Mouse (Mus musculus) adrenal gland, adult 8-10 months (tissue): Measurements from ENCODE around the gene Slc22a4. TPM values are rescaled to one million over a fixed set of nuclear protein-coding genes. Genes with fewer than 3 reads are reported as not detected.
"Not testable (repeated sequence)": the region's sequence is repeated elsewhere in the genome, so short reads cannot be mapped to it uniquely, and the experiment has no call there.

Experiments used
- DNase-seq: peaks from one replicate; pipeline ENCODE4 v3.0.0; 2022
- total RNA-seq, 4 experiments: library from RNA; stranded (reverse); gene quantifications; 2 replicates each; pipeline ENCODE4 v1.2.4; 2022

Slc22a4 gene
- total RNA-seq, 4 experiments from 2014 or later = 6.1 to 8.6 (median 7.7) TPM

DNA sequence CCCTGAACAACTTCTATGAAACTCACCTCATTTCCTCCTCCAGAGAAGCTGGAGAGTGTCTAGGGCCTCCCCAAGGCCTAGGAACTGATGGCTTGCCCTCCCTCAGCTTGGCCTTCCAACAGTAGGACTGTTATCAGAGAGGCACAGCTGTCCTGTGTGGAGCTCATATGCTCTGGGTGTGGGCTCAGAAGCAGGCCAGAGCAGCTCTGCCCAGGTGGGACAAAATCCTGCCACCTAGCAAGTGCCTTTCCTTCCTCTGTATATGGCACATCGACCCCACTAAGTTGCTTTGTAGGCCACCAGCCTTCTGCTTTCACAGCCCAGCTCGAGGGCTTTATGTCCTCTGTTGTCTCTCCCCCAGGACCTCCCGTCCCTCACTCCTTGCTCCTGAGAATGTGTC lies 23.2 kb downstream of the Slc22a4 start:
- DNase-seq = no peak

DNA sequence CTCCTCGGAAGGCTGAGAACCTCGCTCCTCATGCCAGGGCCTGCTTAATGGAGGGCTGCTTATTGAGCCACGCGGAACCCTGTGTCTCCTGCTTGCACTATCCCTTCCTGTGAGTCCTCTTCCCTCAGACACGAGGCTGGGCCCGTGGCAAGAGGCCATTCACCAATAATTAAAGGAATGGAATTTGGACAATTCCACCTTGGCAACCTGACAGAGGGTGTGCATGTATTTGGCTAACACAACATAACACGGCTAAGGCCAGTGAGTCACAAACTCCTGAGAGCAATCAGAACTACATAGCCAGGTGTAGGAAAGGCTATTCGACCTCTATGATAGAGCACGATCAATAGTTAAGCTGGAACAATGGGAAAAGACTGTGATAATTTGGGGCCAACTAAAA lies 23.7 kb downstream of the Slc22a4 start:
- DNase-seq = no peak

DNA sequence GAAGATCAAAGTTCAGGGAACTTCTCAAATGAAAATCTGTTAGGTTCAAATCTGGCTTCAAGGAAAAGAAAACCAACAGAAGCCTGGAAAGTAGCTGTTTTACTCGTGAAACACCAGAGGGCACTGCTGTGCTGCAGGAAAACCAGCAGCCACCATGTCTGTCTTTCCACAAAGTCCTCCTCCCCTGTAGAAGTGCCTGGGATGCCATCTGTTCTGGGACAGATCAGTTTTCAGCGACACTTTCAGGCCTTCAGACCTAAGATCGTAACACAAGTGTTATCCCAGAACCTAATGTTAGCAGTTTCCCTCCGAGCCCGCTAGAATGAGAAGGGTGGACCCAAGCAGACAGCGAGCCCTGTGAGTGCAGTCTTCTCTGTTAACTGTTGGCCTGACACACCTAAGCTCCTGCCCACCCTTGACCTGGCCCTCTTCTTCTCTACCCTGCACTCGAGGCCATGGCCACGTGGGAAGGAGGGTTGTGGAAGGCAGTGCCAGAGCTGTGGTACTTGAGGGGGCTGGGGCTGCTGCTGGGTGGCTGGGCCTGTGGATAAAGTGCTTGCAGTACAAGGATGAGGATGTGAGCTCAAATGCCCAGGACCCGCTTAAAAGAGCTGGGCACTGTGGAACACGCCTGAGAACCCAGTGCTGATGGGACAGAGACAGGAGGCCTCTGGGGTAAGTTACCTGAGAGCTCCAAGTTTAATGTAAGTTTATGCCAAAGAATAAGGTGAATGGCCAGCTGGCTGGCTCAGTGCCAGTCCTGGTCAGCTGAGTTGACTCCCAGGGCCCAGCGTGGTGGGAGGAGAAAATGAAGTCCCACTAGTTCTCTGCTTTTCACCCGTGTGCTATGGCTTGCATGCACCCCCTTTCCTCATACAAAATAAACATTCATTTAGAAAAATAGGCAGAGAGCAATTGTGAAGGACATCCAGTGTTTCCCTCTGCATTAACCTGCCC lies 24.9 kb downstream of the Slc22a4 start:
- peak; percentile 26 for DNase-seq

DNA sequence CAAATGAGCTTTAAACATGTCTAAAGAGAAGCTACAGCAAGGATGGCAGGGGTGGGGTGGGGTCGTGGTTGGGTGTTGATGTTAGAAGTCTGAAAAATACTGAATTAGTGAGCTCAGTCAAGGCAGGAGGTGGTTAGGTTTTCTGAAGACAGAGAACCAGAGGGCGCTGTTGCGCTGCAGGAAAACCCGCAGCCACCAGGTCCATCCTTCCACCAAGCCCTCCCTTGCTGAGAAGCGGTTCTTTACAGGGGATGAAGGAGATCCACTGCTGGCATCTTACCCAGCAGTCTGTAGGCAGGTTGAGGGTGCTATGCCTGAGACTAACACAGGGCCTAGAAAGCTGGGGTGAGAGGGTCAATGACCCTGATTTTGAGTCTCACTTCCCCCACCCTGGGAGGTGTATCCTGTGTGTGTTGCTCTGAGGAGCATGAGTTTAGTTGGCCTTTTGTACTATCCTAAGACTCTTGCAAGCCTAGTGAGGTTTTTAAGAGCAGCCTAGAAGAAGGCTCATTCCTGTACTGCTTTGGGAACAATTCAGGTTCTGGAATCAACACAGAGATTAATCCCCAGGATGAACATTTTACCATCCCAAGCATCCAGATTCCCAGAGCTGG lies 25.6 kb downstream of the Slc22a4 start:
- DNase-seq = no peak

DNA sequence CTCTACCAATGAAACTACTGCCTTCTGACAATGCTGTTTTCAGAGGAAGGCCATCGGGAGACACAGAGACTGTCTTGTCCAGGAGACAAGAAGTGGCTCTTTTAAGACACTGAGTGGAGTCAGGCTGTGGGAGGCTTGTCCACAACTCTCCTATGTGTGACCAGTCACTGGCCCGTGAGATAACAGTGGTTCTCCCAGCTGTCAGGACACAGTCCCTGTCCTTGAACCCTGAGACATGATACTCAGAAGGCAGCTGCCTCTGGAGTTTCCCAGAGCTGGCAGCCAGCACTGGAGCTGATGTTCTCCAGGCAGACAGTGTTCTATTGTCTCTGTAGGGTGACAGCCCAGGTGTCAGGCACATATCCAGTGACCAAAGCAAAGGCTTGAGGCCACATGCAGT lies 30.2 kb downstream of the Slc22a4 start:
- DNase-seq = no peak

DNA sequence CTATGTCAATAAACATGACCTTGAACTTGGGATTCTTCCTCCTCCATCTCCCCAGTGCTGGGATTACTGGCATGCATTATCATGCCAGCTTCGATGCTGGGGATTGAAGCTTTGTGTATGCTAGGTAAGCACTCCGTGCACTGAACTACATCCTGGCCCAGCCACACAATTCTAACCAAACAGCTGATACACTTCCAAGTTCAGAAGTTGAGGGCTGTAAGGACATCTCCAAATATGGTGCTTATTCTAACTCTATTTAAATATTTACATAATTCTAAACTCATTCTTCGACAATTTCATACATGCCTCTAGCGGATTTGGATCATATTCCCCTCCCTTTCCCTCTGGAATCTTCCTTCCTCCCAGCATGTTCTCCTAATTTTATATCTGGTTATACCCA lies 35.6 kb downstream of the Slc22a4 start:
- no peak for DNase-seq

DNA sequence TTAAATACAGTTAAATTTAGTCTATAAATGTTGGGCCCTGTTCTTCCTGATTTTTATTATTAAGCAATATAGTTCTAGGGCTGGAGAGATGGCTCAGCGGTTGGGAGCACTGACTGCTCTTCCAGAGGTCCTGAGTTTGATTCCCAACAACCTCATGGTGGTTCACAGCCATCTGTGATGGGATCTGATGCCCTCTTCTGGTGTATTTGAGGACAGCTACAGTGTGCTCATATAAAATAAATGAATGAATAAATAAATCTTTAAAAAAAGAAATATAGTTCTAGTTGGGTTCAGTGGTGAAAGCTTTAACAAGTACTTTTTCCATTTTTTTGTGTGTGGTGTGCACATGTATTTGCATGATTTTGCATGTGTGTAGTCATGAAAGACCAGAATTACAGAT lies 38.7 kb downstream of the Slc22a4 start:
- no peak for DNase-seq

DNA sequence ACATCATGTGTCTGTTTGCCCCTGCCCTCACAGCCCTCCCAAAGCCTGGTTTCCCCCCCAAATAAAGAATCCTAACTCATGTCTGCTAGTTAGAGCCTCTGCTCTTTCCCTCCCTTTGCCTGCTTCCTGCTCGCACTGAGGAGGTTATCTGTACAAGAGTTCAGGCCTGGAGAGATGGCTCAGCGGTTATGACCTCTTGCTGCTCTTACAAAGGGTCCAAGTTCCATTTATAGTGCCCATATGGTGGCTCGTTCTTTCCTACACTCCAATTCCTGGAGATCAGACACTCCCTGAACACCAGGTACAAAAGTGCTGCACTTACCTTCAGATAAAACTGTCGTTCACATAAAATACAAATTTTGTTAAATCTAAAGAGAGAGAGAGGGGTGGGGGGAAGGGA lies 39.8 kb downstream of the Slc22a4 start:
- no peak for DNase-seq

DNA sequence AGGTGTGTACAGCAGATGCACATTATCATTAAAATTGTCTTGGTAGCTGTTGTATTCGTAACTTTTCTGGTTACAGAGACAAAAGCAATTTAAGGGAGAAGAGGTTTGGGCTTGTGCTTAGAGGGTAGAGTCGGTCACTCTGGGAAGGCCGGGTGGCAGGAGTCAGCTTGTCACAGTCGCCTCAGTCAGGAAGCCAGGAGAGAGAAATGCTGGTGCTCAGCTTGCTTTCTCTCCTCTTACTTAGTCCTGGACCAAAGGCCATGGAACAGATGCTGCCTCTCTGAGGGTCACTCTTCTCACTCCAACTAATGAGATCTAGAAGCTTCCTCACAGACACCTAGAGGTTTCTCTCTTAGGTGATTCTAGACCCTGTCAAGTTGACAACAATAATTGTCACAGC lies 46.5 kb downstream of the Slc22a4 start:
- no peak for DNase-seq

DNA sequence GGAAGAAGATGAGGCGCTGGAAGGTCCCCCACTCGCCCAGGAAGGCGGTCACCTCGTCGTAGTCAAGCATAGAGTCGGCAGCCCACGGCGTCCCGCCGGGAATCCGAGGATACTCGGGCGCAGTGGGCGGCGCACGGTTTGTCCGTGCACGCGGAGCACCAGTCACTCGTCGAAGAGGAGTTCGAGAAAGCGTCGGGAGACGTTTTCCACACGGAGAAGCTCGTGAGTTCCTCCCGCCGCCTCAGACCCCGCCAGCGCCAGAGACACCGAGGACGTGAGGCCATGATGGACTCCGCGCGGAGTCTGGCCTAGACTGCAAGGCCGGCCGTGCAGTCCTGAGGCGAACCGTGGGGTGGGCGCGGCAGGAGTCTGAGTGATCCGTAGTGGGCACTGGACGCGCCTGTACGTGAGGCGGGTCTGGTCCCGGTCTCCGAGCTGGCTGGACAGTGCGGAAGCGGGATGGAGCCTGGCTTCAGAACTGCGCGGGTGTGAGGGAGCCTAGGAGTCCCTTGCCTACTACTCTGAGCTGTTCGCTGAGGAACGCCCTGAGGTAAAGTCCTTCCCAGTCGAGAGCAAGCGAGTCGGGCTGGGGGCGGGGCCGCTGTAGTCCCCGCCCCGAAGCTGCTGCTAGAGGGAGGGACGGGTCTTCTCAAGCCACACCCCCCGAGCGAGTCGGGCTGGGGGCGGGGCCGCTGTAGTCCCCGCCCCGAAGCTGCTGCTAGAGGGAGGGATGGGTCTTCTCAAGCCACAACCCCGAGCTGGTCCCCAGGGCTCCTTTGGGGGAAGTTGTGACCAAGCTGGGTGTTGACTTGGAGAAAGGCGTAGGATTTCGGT lies 47.9 kb downstream of the Slc22a4 start, which contains the start of gene Slc22a21:
Gene Slc22a21, minus strand, starts transcription at position 545 of the 834 bp plus-strand sequence.
- DNase-seq = peak; percentile 72

DNA sequence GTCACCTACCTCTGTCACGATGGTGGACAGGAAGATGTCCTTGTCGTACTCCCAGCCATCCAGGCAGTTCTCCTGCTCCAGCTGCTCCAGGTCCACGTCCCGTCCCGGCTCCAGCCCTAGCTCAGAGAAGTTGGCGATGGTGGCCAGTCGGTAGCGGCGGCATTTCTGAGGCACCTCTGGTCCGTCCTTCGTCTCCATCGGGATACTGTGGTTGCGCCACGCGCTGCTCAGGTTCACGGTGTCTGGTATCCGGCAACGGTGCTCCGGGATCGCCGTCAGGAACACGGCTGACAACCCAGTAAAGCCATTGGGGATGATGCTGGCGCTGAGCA lies 48.5 kb downstream of the Slc22a4 start:
- not testable (repeated sequence) for DNase-seq

DNA sequence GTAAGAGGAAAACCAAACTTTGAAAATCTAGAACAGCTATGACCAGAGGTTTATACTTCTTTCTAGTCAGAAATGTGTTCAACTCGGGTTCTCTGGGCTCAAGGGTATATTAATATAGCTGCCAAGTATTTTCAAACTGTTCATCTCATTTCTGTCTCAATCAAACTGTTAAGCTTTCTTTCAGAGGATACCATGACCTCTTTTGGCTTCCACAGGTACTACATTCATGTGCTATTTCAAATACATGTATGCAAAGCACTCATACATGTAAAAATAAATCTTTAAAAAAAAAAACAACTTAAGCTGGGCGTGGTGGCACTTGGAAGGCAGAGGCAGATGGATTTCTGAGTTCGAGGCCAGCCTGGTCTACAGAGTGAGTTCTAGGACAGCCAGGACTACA lies 50.2 kb downstream of the Slc22a4 start:
- no peak for DNase-seq

DNA sequence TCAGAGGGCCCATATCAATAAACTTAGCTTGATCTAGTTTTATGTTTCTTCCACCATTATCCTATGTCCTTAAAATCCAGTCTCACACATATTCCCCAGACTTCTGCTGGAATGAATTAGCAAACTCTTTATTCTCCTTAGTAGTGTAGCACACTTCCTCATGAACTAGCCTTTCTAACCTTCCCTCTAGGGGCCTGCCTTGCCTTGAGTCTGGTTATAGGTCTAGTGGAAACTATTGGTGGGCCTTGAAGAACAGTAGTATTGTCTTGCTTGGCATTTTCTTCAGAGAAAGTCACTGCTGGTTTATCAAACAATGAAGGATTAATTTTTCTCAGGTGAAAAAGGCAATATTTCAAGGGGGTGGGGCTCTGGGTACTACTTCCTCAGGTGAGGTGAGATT lies 52.3 kb downstream of the Slc22a4 start:
- no peak for DNase-seq

DNA sequence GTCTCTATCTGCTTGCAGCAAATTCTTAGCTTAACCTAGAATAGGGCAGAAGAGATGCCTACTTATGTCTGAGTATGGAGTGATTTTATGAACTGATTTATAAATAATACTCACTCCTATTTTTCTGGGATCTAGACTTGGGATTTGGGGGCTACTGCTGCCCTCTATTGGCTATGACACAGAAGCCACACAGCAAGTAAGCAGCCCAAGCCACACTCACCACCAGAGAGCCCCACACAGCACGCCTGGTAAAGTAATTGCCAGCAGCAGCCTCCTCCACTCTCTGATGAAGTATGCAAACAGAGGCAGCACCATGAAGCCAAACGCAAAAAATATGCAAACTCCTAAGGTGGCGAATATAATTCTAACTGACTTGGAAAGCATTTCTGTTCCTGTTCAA lies 68.9 kb downstream of the Slc22a4 start:
- no peak for DNase-seq

DNA sequence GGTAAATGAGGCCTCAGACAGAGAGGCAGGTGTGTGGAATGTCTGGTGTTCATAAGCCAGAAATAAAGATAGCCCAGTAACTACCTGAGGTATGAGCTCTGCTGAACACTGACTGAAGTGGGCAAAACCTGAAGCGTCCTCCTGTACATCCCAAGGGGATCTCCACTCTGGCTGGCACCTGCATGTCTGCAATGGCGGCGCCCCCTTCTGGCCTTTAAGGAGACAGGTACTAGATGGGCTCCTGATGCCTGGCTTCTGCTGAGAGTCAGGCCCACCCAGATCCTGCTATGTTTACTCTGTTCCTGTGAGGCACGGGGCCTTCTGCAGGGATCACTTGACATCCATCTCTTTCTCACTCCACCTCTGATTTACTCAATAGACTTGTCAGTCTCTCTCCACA lies 69.7 kb downstream of the Slc22a4 start:
- DNase-seq = peak; percentile 13

DNA sequence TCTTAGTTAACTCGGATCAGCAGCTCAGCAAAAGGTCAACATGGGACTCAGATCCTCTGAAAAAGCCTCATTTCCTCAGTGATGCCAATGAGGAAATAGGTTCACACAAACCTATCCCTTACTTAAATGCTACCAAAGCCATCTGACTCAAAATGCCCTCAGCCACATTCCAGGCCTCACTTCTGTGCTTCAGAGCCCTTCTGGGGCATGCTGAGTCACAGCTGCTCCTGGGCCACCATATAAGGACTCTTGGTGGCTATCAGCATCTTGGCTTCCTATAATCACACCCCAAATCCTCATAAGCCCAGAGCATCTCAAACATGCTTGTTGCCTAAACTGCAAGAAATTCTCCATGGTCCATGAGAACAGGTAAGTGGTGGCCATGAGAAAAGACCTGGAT lies 71.3 kb downstream of the Slc22a4 start:
- DNase-seq = no peak

DNA sequence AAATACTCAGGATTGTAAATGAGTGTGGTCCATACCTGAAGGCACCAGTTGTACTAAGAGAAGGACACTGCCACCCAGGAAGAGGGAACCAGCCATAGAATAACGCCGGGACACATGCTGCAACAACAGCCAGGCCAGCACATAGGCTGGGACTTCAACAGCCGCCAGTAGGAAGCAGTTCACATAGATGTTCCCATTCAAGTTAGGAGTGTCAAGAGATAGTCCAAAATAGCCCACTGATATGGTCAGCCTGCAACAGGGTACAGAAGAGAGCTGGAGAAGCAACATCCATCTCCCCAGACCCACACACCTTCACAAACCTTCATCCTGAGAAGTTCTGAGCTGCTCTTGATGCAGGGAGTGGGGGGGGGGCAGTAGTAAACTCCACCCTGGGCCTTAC lies 73.2 kb downstream of the Slc22a4 start:
- no peak for DNase-seq

DNA sequence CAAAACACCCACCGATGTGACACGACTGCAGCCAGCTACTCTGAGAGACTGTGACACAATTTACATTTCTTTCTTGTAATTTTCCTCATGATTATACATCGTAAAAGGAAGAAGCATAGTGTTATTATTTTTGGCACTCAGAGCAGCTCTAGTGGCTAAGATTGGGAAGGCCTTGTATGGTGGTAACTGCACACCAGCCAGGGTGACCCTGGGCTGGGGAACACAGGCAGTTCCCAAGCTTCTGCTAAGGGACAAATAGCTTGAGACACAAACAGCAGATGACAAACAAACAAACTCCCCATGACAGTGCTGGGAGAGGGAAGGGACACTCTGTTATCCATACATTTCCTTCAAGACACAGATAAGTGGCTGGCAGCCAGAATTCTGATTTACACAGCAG lies 77.8 kb downstream of the Slc22a4 start:
- DNase-seq = not testable (repeated sequence)

Other genes with a start within 250 kb of the Slc22a4 start
- gene Gm12216, start 168.8 kb downstream of the Slc22a4 start, total RNA-seq = 10 to 100 TPM in 2 of 4 experiments, 1 to 10 TPM in 2; 4.1 to 12.6 (median 9.8) TPM
- gene Slc22a5, start 136.4 kb downstream of the Slc22a4 start, total RNA-seq = 10 to 100 TPM; 36.9 to 47.9 (median 43.8) TPM
- 10 to 100 TPM in 1 of 4 experiments, 1 to 10 TPM in 3; 4.4 to 12.5 (median 6.6) TPM for gene Slc22a21, start 47.8 kb downstream of the Slc22a4 start, total RNA-seq
- gene Pdlim4, start 40.9 kb upstream of the Slc22a4 start, total RNA-seq = 10 to 100 TPM in 2 of 4 experiments, 1 to 10 TPM in 2; 6.7 to 16.2 (median 12.1) TPM
- 10 to 100 TPM; 29.1 to 52.2 (median 44.5) TPM for gene P4ha2, start 72.0 kb upstream of the Slc22a4 start, total RNA-seq
- gene Csf2, start 221.6 kb upstream of the Slc22a4 start, total RNA-seq = not detected
- not detected for gene Il3, start 239.2 kb upstream of the Slc22a4 start, total RNA-seq